Mouse (Mus musculus) brain, embryonic 14.5 days (tissue): ENCODE measurements around the gene Spata5.

Source experiments
- CTCF ChIP-seq: fragments of 200-500 bp; IDR thresholded peaks from 2 replicates; pipeline ENCODE4 v1.5.1; 2012; ENCODE audit warnings: inconsistent platforms, mild to moderate bottlenecking, moderate library complexity, borderline replicate concordance; ENCODE audit not compliant: insufficient read depth, insufficient read length; ENCODE audit errors: extremely low read depth
- POLR2A ChIP-seq: fragments of 200-500 bp; IDR thresholded peaks from 2 replicates; pipeline ENCODE4 v1.6.1; 2012; ENCODE audit warnings: mild to moderate bottlenecking, inconsistent platforms, borderline replicate concordance; ENCODE audit not compliant: poor library complexity, insufficient read depth, insufficient read length, severe bottlenecking; ENCODE audit errors: extremely low read depth

- TF ChIP-seq CTCF (no peak), POLR2A (no peak)
Measured at GRCm38 (mm10) chr3:37610670-37611069, 191.0 kb downstream of the Spata5 start.
